Mouse (Mus musculus): ENCODE measurements around the gene Rplp1. TPM values are rescaled to one million over a fixed set of nuclear protein-coding genes. Genes with fewer than 3 reads are reported as not detected.

Rplp1 gene
- polyA plus RNA-seq, 1 experiment from 2014 or later = 1,160 TPM

- H3K4me3 ChIP-seq (ENCODE audit: control insufficient read depth in 1 of 2, insufficient read depth in 1 of 2, low read depth in 1 of 2, low read length in 2 of 2) = no peak overlapping the region
- no peak for ATAC-seq (ENCODE audit: insufficient number of reproducible peaks, insufficient read depth, low FRiP score, low read depth)
- no peaks in the 10 kb centered on the region for H3K27me3 ChIP-seq (ENCODE audit: control insufficient read depth, insufficient read depth, low read length)
These were observed 3.7 kb downstream of the Rplp1 start for GRCm38 (mm10) chr9:61910526-61911256.

DNA sequence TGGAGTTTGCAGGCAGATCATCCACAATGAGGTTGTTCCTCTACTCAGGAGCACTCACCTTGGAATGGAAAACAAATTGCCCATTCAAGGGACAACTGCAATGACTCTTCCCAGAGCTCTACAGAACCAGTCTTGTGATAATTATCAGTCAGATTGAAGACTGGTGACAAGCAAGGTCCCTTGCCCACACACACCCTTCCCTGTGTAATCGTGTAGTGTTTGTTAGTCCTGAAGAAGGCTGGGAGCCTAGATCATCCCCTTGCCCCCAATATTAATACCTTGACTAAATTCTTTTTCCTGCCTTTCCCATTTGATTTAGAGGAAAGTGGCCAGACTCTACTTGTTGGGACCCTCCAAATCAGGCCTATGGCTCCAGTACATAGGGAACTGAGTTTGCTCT is 4.7 kb downstream of the Rplp1 start:
- 53% methylated on average over 1 of the region's 1 CpGs for WGBS
- no peaks in the 10 kb centered on the region for H3K27me3 ChIP-seq (ENCODE audit: control insufficient read depth, insufficient read depth, low read length)
- H3K4me1 ChIP-seq (ENCODE audit: control insufficient read depth in 2 of 2, insufficient read depth in 2 of 2, low read length in 2 of 2) = peaks cover 0 to 5% of the 10 kb centered on the region in 2 experiments; a peak in 3 of 4 replicates
- no peak overlapping the region for H3K27ac ChIP-seq (replicated peaks in 1 of 2; ENCODE audit: control insufficient read depth in 1 of 2, insufficient read depth in 1 of 2, low read depth in 2 of 2, low read length in 2 of 2)
- no peak overlapping the region for H3K4me3 ChIP-seq (ENCODE audit: control insufficient read depth in 1 of 2, insufficient read depth in 1 of 2, low read depth in 1 of 2, low read length in 2 of 2)
- H3K36me3 ChIP-seq (ENCODE audit: control insufficient read depth, insufficient read depth, low read length) = peaks cover 30% of the 10 kb centered on the region
- no peak for ATAC-seq (ENCODE audit: insufficient number of reproducible peaks, insufficient read depth, low FRiP score, low read depth)
- no peak overlapping the region for H3K9ac ChIP-seq (ENCODE audit: low read length)
- H3K4me2 ChIP-seq (ENCODE audit: low read length) = no peak overlapping the region
- no peaks in the 10 kb centered on the region for H3K9me3 ChIP-seq (ENCODE audit: control insufficient read depth, low read length)

More at GRCm38 (mm10) chr9:61910526-61911256, 3.7 kb downstream of the Rplp1 start:
- H3K9me3 ChIP-seq (ENCODE audit: control insufficient read depth, low read length) = no peaks in the 10 kb centered on the region
- H3K9ac ChIP-seq (ENCODE audit: low read length) = no peak overlapping the region
- H3K27ac ChIP-seq (replicated peaks in 1 of 2; ENCODE audit: control insufficient read depth in 1 of 2, insufficient read depth in 1 of 2, low read depth in 2 of 2, low read length in 2 of 2) = no peak overlapping the region
- peaks cover 0 to 5% of the 10 kb centered on the region in 2 experiments; a peak in 3 of 4 replicates for H3K4me1 ChIP-seq (ENCODE audit: control insufficient read depth in 2 of 2, insufficient read depth in 2 of 2, low read length in 2 of 2)
- peaks cover 30% of the 10 kb centered on the region for H3K36me3 ChIP-seq (ENCODE audit: control insufficient read depth, insufficient read depth, low read length)
- 26% methylated on average over 20 of the region's 20 CpGs for WGBS
- no peak overlapping the region for H3K4me2 ChIP-seq (ENCODE audit: low read length)

DNA sequence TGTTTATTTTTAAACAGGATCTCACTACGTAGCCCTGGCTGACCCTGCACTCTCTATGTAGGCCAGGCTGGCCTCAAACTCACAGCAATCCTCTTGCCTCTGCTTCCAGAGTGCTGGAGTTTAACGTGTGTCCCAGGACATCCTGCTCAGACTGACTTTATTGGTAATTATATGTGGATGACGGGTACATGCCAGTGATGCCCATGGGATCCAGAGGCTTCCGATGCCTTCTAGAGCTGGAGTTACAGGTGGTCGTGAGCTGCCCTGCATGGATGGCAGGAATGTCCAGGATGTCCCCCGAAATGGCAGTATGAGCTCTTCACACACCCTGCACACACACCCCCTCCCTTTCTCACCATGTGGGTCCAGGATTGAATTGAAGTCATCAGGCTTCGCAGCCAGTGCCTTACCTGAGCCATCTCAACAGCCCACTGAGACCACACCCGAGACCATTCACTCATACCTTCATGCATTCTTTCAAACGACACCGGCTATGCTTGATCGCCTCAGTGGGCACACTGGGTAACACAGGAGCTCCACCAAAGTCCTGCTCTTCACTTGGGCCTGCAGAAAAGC is 5.4 kb downstream of the Rplp1 start:
- H3K27me3 ChIP-seq (ENCODE audit: control insufficient read depth, insufficient read depth, low read length) = no peaks in the 10 kb centered on the region
- ATAC-seq (ENCODE audit: insufficient number of reproducible peaks, insufficient read depth, low FRiP score, low read depth) = no peak
- no peak overlapping the region for H3K27ac ChIP-seq (replicated peaks in 1 of 2; ENCODE audit: control insufficient read depth in 1 of 2, insufficient read depth in 1 of 2, low read depth in 2 of 2, low read length in 2 of 2)
- peaks cover 30% of the 10 kb centered on the region for H3K36me3 ChIP-seq (ENCODE audit: control insufficient read depth, insufficient read depth, low read length)
- H3K4me1 ChIP-seq (ENCODE audit: control insufficient read depth in 2 of 2, insufficient read depth in 2 of 2, low read length in 2 of 2) = peaks cover 2 to 5% of the 10 kb centered on the region in 2 experiments
- no peak overlapping the region for H3K4me3 ChIP-seq (ENCODE audit: control insufficient read depth in 1 of 2, insufficient read depth in 1 of 2, low read depth in 1 of 2, low read length in 2 of 2)
- no peak overlapping the region for H3K9ac ChIP-seq (ENCODE audit: low read length)
- WGBS = 88% methylated on average over 11 of the region's 11 CpGs
- no peaks in the 10 kb centered on the region for H3K9me3 ChIP-seq (ENCODE audit: control insufficient read depth, low read length)
- H3K4me2 ChIP-seq (ENCODE audit: low read length) = no peak overlapping the region

- no peaks in the 10 kb centered on the region for H3K27me3 ChIP-seq (ENCODE audit: control insufficient read depth, insufficient read depth, low read length)
- no peak overlapping the region for H3K4me3 ChIP-seq (ENCODE audit: control insufficient read depth in 1 of 2, insufficient read depth in 1 of 2, low read depth in 1 of 2, low read length in 2 of 2)
- ATAC-seq (ENCODE audit: insufficient number of reproducible peaks, insufficient read depth, low FRiP score, low read depth) = no peak
- H3K4me1 ChIP-seq (ENCODE audit: control insufficient read depth in 2 of 2, insufficient read depth in 2 of 2, low read length in 2 of 2) = peaks cover 2 to 5% of the 10 kb centered on the region in 2 experiments; a peak in 3 of 4 replicates
- H3K36me3 ChIP-seq (ENCODE audit: control insufficient read depth, insufficient read depth, low read length) = peaks cover 27% of the 10 kb centered on the region
- no peak overlapping the region for H3K4me2 ChIP-seq (ENCODE audit: low read length)
- 75% methylated on average over 3 of the region's 3 CpGs for WGBS
- H3K27ac ChIP-seq (replicated peaks in 1 of 2; ENCODE audit: control insufficient read depth in 1 of 2, insufficient read depth in 1 of 2, low read depth in 2 of 2, low read length in 2 of 2) = no peak overlapping the region
- no peaks in the 10 kb centered on the region for H3K9me3 ChIP-seq (ENCODE audit: control insufficient read depth, low read length)
- H3K9ac ChIP-seq (ENCODE audit: low read length) = no peak overlapping the region
These were observed 6.0 kb downstream of the Rplp1 start for GRCm38 (mm10) chr9:61908341-61908740.

- H3K4me1 ChIP-seq (ENCODE audit: control insufficient read depth in 2 of 2, insufficient read depth in 2 of 2, low read length in 2 of 2) = peaks cover 0 to 2% of the 10 kb centered on the region in 2 experiments; a peak in 1 of 4 replicates
- 60% methylated on average over 4 of the region's 4 CpGs for WGBS
- H3K4me3 ChIP-seq (ENCODE audit: control insufficient read depth in 1 of 2, insufficient read depth in 1 of 2, low read depth in 1 of 2, low read length in 2 of 2) = no peak overlapping the region
- no peak overlapping the region for H3K9ac ChIP-seq (ENCODE audit: low read length)
- ATAC-seq (ENCODE audit: insufficient number of reproducible peaks, insufficient read depth, low FRiP score, low read depth) = no peak
- peaks cover 2% of the 10 kb centered on the region; the same call in 1 of the 2 replicates for H3K27me3 ChIP-seq (ENCODE audit: control insufficient read depth, insufficient read depth, low read length)
- H3K4me2 ChIP-seq (ENCODE audit: low read length) = no peak overlapping the region
- no peaks in the 10 kb centered on the region for H3K9me3 ChIP-seq (ENCODE audit: control insufficient read depth, low read length)
- H3K36me3 ChIP-seq (ENCODE audit: control insufficient read depth, insufficient read depth, low read length) = peaks cover 21% of the 10 kb centered on the region
- H3K27ac ChIP-seq (replicated peaks in 1 of 2; ENCODE audit: control insufficient read depth in 1 of 2, insufficient read depth in 1 of 2, low read depth in 2 of 2, low read length in 2 of 2) = no peak overlapping the region
These were observed 6.6 kb downstream of the Rplp1 start for GRCm38 (mm10) chr9:61907621-61908295.

DNA sequence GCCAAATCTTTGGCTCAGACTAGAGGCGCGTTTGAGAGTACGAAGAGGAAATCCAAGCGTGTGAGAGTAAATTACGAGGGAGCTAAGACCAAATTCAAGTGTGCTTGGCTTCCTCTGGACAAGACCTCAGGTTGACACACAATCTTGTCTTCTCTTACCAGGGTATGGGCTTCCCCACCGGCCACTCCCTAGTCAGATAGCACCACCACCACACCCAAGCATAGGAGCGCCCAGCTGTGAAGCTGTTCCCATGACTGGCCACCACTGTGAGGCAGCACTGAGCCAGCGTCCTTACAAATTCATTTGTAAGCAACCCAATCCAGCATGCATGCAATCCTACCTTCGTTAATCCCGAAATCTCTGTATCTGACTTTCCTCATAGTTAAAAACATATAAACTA is 7.4 kb downstream of the Rplp1 start:
- no peak overlapping the region for H3K9ac ChIP-seq (ENCODE audit: low read length)
- H3K4me3 ChIP-seq (ENCODE audit: control insufficient read depth in 1 of 2, insufficient read depth in 1 of 2, low read depth in 1 of 2, low read length in 2 of 2) = no peak overlapping the region
- no peaks in the 10 kb centered on the region for H3K9me3 ChIP-seq (ENCODE audit: control insufficient read depth, low read length)
- H3K36me3 ChIP-seq (ENCODE audit: control insufficient read depth, insufficient read depth, low read length) = peaks cover 12% of the 10 kb centered on the region
- no peak for ATAC-seq (ENCODE audit: insufficient number of reproducible peaks, insufficient read depth, low FRiP score, low read depth)
- no peak overlapping the region for H3K27ac ChIP-seq (replicated peaks in 1 of 2; ENCODE audit: control insufficient read depth in 1 of 2, insufficient read depth in 1 of 2, low read depth in 2 of 2, low read length in 2 of 2)
- peaks cover 0 to 2% of the 10 kb centered on the region in 2 experiments; a peak in 1 of 4 replicates for H3K4me1 ChIP-seq (ENCODE audit: control insufficient read depth in 2 of 2, insufficient read depth in 2 of 2, low read length in 2 of 2)
- H3K27me3 ChIP-seq (ENCODE audit: control insufficient read depth, insufficient read depth, low read length) = peaks cover 11% of the 10 kb centered on the region
- no peak overlapping the region for H3K4me2 ChIP-seq (ENCODE audit: low read length)
- 63% methylated on average over 10 of the region's 10 CpGs for WGBS

DNA sequence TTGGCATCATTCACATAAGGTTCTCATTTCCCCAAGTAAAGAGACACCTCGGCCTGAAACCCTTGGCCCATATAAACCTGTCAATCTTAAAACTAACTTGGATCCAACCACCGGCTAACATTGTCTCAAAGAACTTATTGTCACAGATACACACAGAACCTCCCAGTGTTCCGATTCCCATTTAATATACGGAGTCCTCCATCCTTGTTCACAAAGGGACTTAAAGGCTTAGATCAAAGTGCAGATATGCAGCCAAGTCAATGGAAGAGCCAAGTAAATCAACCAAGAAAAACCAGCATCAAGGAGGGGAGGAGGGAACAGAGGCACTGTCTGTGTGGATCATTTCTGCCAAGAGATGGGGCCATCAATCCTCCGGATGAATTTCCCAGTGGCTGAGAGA is 8.8 kb downstream of the Rplp1 start:
- H3K9ac ChIP-seq (ENCODE audit: low read length) = no peak overlapping the region
- H3K27ac ChIP-seq (replicated peaks in 1 of 2; ENCODE audit: control insufficient read depth in 1 of 2, insufficient read depth in 1 of 2, low read depth in 2 of 2, low read length in 2 of 2) = no peak overlapping the region
- no peak for ATAC-seq (ENCODE audit: insufficient number of reproducible peaks, insufficient read depth, low FRiP score, low read depth)
- peaks cover 17% of the 10 kb centered on the region for H3K27me3 ChIP-seq (ENCODE audit: control insufficient read depth, insufficient read depth, low read length)
- WGBS = 87% methylated on average over 5 of the region's 5 CpGs
- H3K4me3 ChIP-seq (ENCODE audit: control insufficient read depth in 1 of 2, insufficient read depth in 1 of 2, low read depth in 1 of 2, low read length in 2 of 2) = no peak overlapping the region
- H3K4me2 ChIP-seq (ENCODE audit: low read length) = no peak overlapping the region
- H3K4me1 ChIP-seq (ENCODE audit: control insufficient read depth in 2 of 2, insufficient read depth in 2 of 2, low read length in 2 of 2) = peaks cover 0 to 2% of the 10 kb centered on the region in 2 experiments; a peak in 1 of 4 replicates
- no peaks in the 10 kb centered on the region for H3K36me3 ChIP-seq (ENCODE audit: control insufficient read depth, insufficient read depth, low read length)
- no peaks in the 10 kb centered on the region for H3K9me3 ChIP-seq (ENCODE audit: control insufficient read depth, low read length)
